Mouse (Mus musculus): ENCODE measurements around the gene Ezh1. TPM values are rescaled to one million over a fixed set of nuclear protein-coding genes. Genes with fewer than 3 reads are reported as not detected.
A peak's percentile ranks its signal among the peaks of the same experiment; 100 is the strongest.

Gene Ezh1
- total RNA-seq, 1 experiment from 2014 or later, result 15.3 TPM

- no peak for ATAC-seq (replicated peaks; ENCODE audit: low read depth, poor library complexity, severe bottlenecking)
Observed at GRCm38 (mm10) chr11:101218436-101219055, 7.7 kb downstream of the Ezh1 start.

- no peak for ATAC-seq (replicated peaks; ENCODE audit: low read depth, poor library complexity, severe bottlenecking)
Observed at GRCm38 (mm10) chr11:101216936-101217335, 9.3 kb downstream of the Ezh1 start.

GRCm38 (mm10) chr11:101211970-101212369, 14.3 kb downstream of the Ezh1 start:
- ATAC-seq (replicated peaks; ENCODE audit: low read depth, poor library complexity, severe bottlenecking), result peak; percentile 92

- ATAC-seq (replicated peaks; ENCODE audit: low read depth, poor library complexity, severe bottlenecking), result peak; percentile 83
Observed at GRCm38 (mm10) chr11:101200986-101201385, 25.3 kb downstream of the Ezh1 start.

- ATAC-seq (replicated peaks; ENCODE audit: low read depth, poor library complexity, severe bottlenecking), result no peak
Observed at GRCm38 (mm10) chr11:101199555-101199954, 26.7 kb downstream of the Ezh1 start.

GRCm38 (mm10) chr11:101196175-101196574, 30.1 kb downstream of the Ezh1 start:
- ATAC-seq (replicated peaks; ENCODE audit: low read depth, poor library complexity, severe bottlenecking), result no peak

GRCm38 (mm10) chr11:101195571-101195970, 30.7 kb downstream of the Ezh1 start:
- no peak for ATAC-seq (replicated peaks; ENCODE audit: low read depth, poor library complexity, severe bottlenecking)

- no peak for ATAC-seq (replicated peaks; ENCODE audit: low read depth, poor library complexity, severe bottlenecking)
Observed at GRCm38 (mm10) chr11:101195101-101195500, 31.2 kb downstream of the Ezh1 start.

GRCm38 (mm10) chr11:101194643-101195042, 31.6 kb downstream of the Ezh1 start:
- no peak for ATAC-seq (replicated peaks; ENCODE audit: low read depth, poor library complexity, severe bottlenecking)

GRCm38 (mm10) chr11:101194137-101194536, 32.1 kb downstream of the Ezh1 start:
- no peak for ATAC-seq (replicated peaks; ENCODE audit: low read depth, poor library complexity, severe bottlenecking)

GRCm38 (mm10) chr11:101193076-101193475, 33.2 kb downstream of the Ezh1 start:
- ATAC-seq (replicated peaks; ENCODE audit: low read depth, poor library complexity, severe bottlenecking), result no peak

GRCm38 (mm10) chr11:101192646-101193045, 33.6 kb downstream of the Ezh1 start:
- ATAC-seq (replicated peaks; ENCODE audit: low read depth, poor library complexity, severe bottlenecking), result no peak

- ATAC-seq (replicated peaks; ENCODE audit: low read depth, poor library complexity, severe bottlenecking), result no peak
Observed at GRCm38 (mm10) chr11:101191919-101192470, 34.3 kb downstream of the Ezh1 start.

GRCm38 (mm10) chr11:101190913-101191907, 35.1 kb downstream of the Ezh1 start:
- ATAC-seq (replicated peaks; ENCODE audit: low read depth, poor library complexity, severe bottlenecking), result no peak

- ATAC-seq (replicated peaks; ENCODE audit: low read depth, poor library complexity, severe bottlenecking), result peak; percentile 51
Observed at GRCm38 (mm10) chr11:101190181-101190912, 35.9 kb downstream of the Ezh1 start.

- ATAC-seq (replicated peaks; ENCODE audit: low read depth, poor library complexity, severe bottlenecking), result peak; percentile 83
Observed at GRCm38 (mm10) chr11:101189495-101190180, 36.6 kb downstream of the Ezh1 start.

GRCm38 (mm10) chr11:101188166-101188805, 38.0 kb downstream of the Ezh1 start:
- no peak for ATAC-seq (replicated peaks; ENCODE audit: low read depth, poor library complexity, severe bottlenecking)

GRCm38 (mm10) chr11:101187541-101187940, 38.7 kb downstream of the Ezh1 start:
- ATAC-seq (replicated peaks; ENCODE audit: low read depth, poor library complexity, severe bottlenecking), result no peak

Measured in common myeloid progenitor, adult 5-6 weeks (primary cell).